Mouse (Mus musculus) liver, postnatal 0 days (tissue): ENCODE data around the gene Macrod2. TPM values are rescaled to one million over a fixed set of nuclear protein-coding genes. Genes with fewer than 3 reads are reported as not detected.

Experiments used
- ATAC-seq: fragments of 200-750 bp; cut with Nextera tagmentation; 2 replicates; pipeline ENCODE4 v1.8.0; 2017; ENCODE audit warnings: mild to moderate bottlenecking, moderate library complexity
- DNase-seq: peaks from one replicate; pipeline ENCODE4 v3.0.0-alpha.2; 2016
- H3K27ac ChIP-seq: fragments of 300-500 bp; sonication (generic); 2 replicates; pipeline ENCODE4 v1.5.1; 2014; ENCODE audit warnings: antibody characterized with exemption, moderate library complexity, mild to moderate bottlenecking, low read depth
- H3K27me3 ChIP-seq: fragments of 300-500 bp; sonication (generic); 2 replicates; pipeline ENCODE4 v1.6.1; 2014; ENCODE audit warnings: low read length, control low read depth, mixed read lengths; ENCODE audit not compliant: insufficient read depth
- H3K36me3 ChIP-seq: fragments of 300-500 bp; sonication (generic); replicated peaks from 2 replicates; pipeline ENCODE4 v1.6.1; 2014; ENCODE audit warnings: mild to moderate bottlenecking, control low read depth, low read length, moderate library complexity, mixed read lengths; ENCODE audit not compliant: insufficient read depth
- H3K4me1 ChIP-seq: fragments of 300-500 bp; sonication (generic); 2 replicates; pipeline ENCODE4 v1.6.1; 2014; ENCODE audit warnings: antibody characterized with exemption, mild to moderate bottlenecking, control low read depth; ENCODE audit not compliant: insufficient read depth
- H3K4me2 ChIP-seq: fragments of 300-500 bp; sonication (generic); 2 replicates; pipeline ENCODE4 v1.6.1; 2014; ENCODE audit warnings: low read depth, mild to moderate bottlenecking, low read length, moderate library complexity, mixed read lengths
- H3K4me3 ChIP-seq: fragments of 300-500 bp; sonication (generic); 2 replicates; pipeline ENCODE4 v1.5.1; 2014; ENCODE audit warnings: low read depth, low read length
- H3K9ac ChIP-seq: fragments of 300-500 bp; sonication (generic); replicated peaks from 2 replicates; pipeline ENCODE4 v1.6.1; 2014; ENCODE audit warnings: mild to moderate bottlenecking, moderate library complexity
- H3K9me3 ChIP-seq: fragments of 300-500 bp; sonication (generic); 2 replicates; pipeline ENCODE4 v1.6.1; 2016; ENCODE audit warnings: mild to moderate bottlenecking, control low read depth, low read length, mixed read lengths
- CTCF ChIP-seq: sonication (generic); IDR thresholded peaks from 2 replicates; pipeline ENCODE4 v1.5.1; 2016; ENCODE audit warnings: antibody characterized with exemption, low read depth
- EP300 ChIP-seq: IDR thresholded peaks from 2 replicates; pipeline ENCODE4 v1.6.1; 2016; ENCODE audit warnings: antibody characterized with exemption, low read depth, mild to moderate bottlenecking
- WGBS: fragments of 180-500 bp; shearing (Covaris S2); extraction: QIAGEN DNeasy Blood & Tissue Kit; methylation state at CpG from one replicate; pipeline ENCODE4 v1.1.7; 2014; ENCODE audit not compliant: insufficient replicate concordance; 5-methylcytosine and 5-hydroxymethylcytosine counted together
- polyA plus RNA-seq: library from polyadenylated mRNA; unstranded; fragments of >200 nt; fragmentation: Nextera tagmentation; extraction: Ambion mirVana; gene quantifications from 2 replicates; pipeline ENCODE4 v1.2.1, GENCODE M21; 2015

Macrod2 gene
- polyA plus RNA-seq, 1 experiment from 2014 or later = 9.3 TPM

DNA sequence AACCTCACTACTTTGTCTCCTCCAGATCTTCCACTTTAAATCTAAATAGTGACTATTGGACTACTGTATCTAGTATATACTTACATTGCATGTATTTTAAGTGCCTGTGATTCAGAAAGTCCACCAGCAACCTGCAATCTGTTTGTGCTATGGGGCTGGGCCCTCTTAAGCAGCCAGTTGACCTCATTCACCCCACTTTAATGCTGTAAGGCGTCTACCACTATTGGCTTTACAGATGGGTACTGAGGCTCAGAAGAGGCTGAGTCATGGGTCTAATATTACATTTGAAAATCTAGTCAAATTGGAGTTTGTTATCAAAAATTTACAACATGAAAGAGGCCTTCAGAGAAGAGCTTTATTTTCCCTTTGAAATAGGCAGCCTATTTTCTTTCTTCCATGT lies 722.5 kb downstream of the Macrod2 start:
- ATAC-seq = no peak
- Histone ChIP-seq H3K4me1 (no peaks in the 10 kb centered on the region), H3K9ac (no peak overlapping the region), H3K27ac (no peak overlapping the region), H3K9me3 (no peaks in the 10 kb centered on the region), H3K27me3 (no peaks in the 10 kb centered on the region), H3K36me3 (no peaks in the 10 kb centered on the region), H3K4me2 (no peak overlapping the region), H3K4me3 (no peak overlapping the region)
- DNase-seq = no peak
- WGBS = 68% methylated on average over 1 of the region's 1 CpGs
- TF ChIP-seq EP300 (no peak), CTCF (no peak)

GRCm38 (mm10) chr2:141123875-141124274 lies 728.8 kb downstream of the Macrod2 start:
- Histone ChIP-seq H3K4me2 (no peak overlapping the region), H3K4me1 (no peaks in the 10 kb centered on the region), H3K27me3 (no peaks in the 10 kb centered on the region), H3K9me3 (no peaks in the 10 kb centered on the region), H3K27ac (no peak overlapping the region), H3K36me3 (no peaks in the 10 kb centered on the region), H3K9ac (no peak overlapping the region), H3K4me3 (no peak overlapping the region)
- ATAC-seq (no peak), DNase-seq (no peak)
- TF ChIP-seq EP300 (no peak), CTCF (no peak)
- WGBS = 61% methylated on average over 1 of the region's 1 CpGs

GRCm38 (mm10) chr2:141125638-141126037 lies 730.5 kb downstream of the Macrod2 start:
- no peak overlapping the region for H3K27ac ChIP-seq
- no peaks in the 10 kb centered on the region for H3K4me1 ChIP-seq
- no peaks in the 10 kb centered on the region for H3K36me3 ChIP-seq
- DNase-seq (no peak), ATAC-seq (no peak)
- no peak overlapping the region for H3K4me2 ChIP-seq
- no peaks in the 10 kb centered on the region for H3K9me3 ChIP-seq
- no peaks in the 10 kb centered on the region for H3K27me3 ChIP-seq
- no peak overlapping the region for H3K4me3 ChIP-seq
- no peak overlapping the region for H3K9ac ChIP-seq
- no peak for TF ChIP-seq EP300
- TF ChIP-seq CTCF = no peak

DNA sequence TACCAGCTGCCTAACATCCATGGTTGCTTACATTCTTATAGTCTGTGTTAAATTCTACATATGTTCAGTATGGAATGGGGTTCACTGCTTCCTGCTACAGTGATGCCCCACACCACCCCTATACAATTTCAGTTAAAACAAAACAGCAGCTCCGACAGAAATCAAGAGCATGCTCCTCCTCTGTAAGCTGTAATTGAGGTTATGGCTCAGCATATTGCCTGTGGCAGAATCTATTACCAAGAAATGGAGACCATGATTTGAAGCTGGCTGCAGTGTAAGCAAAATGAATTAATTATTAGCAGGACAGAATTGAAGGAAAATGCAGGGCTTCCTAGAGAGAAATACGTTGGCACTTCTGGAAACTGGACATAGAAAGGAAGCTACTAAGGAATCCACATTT lies 747.2 kb downstream of the Macrod2 start:
- H3K27ac ChIP-seq = no peak overlapping the region
- no peaks in the 10 kb centered on the region for H3K9me3 ChIP-seq
- no peak overlapping the region for H3K9ac ChIP-seq
- ATAC-seq = no peak
- no peak overlapping the region for H3K4me3 ChIP-seq
- no peaks in the 10 kb centered on the region for H3K36me3 ChIP-seq
- no peak for TF ChIP-seq EP300
- TF ChIP-seq CTCF = no peak
- DNase-seq = no peak
- no peak overlapping the region for H3K4me2 ChIP-seq
- no peaks in the 10 kb centered on the region for H3K4me1 ChIP-seq
- 69% methylated on average over 2 of the region's 2 CpGs for WGBS
- H3K27me3 ChIP-seq = no peaks in the 10 kb centered on the region

DNA sequence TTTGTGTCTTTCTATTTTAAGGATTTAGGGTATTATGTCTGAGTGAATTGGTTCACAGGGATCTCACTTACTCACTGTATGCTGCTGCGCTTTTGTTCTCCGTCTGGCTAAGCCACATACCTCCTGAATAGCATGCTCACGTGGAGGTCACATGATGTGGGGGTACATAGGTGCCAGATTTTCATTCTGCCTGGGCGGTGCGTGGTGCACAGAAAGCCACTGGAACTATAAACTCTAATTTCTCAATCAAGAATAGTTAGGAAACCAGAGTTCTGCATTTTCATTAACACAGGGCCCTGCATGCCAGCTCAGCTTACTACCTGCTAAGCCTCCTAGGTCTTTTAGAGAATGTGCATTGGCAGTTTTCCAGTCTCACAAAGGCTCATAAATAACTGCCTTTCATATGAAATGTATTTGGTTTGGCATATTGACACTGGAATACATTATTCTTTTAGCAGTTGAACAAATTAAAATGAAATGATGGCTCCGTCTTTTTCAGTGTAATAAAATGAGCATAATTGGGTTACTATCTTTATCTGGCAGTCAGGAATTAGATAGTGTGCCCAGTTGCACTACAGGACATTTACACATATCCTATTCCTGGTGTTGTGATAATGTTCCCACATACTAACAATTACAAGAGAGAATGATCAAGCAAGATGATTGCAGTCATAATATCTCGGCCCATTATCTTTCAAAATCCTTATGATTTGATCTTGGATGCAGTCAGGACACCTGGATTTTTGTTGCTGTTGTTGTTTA lies 757.1 kb downstream of the Macrod2 start:
- no peaks in the 10 kb centered on the region for H3K36me3 ChIP-seq
- no peaks in the 10 kb centered on the region for H3K9me3 ChIP-seq
- no peak overlapping the region for H3K4me3 ChIP-seq
- no peak for ATAC-seq
- no peaks in the 10 kb centered on the region for H3K27me3 ChIP-seq
- no peaks in the 10 kb centered on the region for H3K4me1 ChIP-seq
- DNase-seq = no peak
- TF ChIP-seq EP300 (no peak), CTCF (no peak)
- WGBS = 77% methylated on average over 7 of the region's 7 CpGs
- H3K9ac ChIP-seq = no peak overlapping the region
- no peak overlapping the region for H3K27ac ChIP-seq
- no peak overlapping the region for H3K4me2 ChIP-seq

DNA sequence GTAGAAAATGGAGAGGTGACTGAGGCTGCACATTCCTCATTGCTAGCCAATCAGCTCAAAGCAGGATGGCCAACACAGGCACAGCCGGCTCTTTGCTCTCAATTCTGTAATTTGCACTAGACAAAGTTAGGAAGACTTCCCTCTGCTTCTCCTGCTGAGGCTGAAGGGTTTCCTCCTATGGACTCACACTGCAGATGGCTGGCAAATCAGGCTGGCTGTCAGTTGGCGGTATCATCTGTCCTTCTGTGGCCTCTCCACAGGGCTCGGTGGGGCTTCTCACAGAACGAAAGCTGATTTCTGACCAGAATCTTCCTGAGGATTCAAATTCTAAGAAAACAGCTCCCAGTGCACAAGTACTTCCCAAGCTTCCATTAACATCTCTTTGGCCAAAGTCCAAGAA lies 760.9 kb downstream of the Macrod2 start:
- H3K4me2 ChIP-seq = no peak overlapping the region
- H3K4me1 ChIP-seq = no peaks in the 10 kb centered on the region
- H3K4me3 ChIP-seq = no peak overlapping the region
- no peak overlapping the region for H3K9ac ChIP-seq
- H3K27ac ChIP-seq = no peak overlapping the region
- whole genome bisulfite sequencing = 72% methylated on average over 4 of the region's 4 CpGs
- ATAC-seq (no peak), DNase-seq (no peak)
- TF ChIP-seq CTCF = no peak
- TF ChIP-seq EP300 = no peak
- no peaks in the 10 kb centered on the region for H3K36me3 ChIP-seq
- H3K27me3 ChIP-seq = no peaks in the 10 kb centered on the region
- H3K9me3 ChIP-seq = no peaks in the 10 kb centered on the region
